Mouse (Mus musculus): ENCODE data around the gene Magea6. TPM values are rescaled to one million over a fixed set of nuclear protein-coding genes. Genes with fewer than 3 reads are reported as not detected.
"Not testable (repeated sequence)": the region's sequence is repeated elsewhere in the genome, so short reads cannot be mapped to it uniquely, and the experiment has no call there.

Magea6 gene
- total RNA-seq (2021): not detected

GRCm38 (mm10) chrX:154935887-154936286 lies at the start of gene Magea6:
Gene Magea6, minus strand, starts transcription at chrX:154935987.
- DNase-seq: not testable (repeated sequence)

GRCm38 (mm10) chrX:154949405-154949804 lies 13.6 kb upstream of the Magea6 start, which contains the start of gene Magea3:
Gene Magea3, minus strand, starts transcription at chrX:154949505.
- DNase-seq: not testable (repeated sequence)

GRCm38 (mm10) chrX:154890167-154890566 lies 45.6 kb downstream of the Magea6 start, which contains the start of gene Cldn34b1:
Gene Cldn34b1, minus strand, starts transcription at chrX:154890267.
- not testable (repeated sequence) for DNase-seq

Other genes with a start within 250 kb of the Magea6 start
- not detected for gene Cldn34b1, start 45.7 kb downstream of the Magea6 start, total RNA-seq (2021)
- gene Magea3, start 13.5 kb upstream of the Magea6 start, total RNA-seq (2021): not detected
- gene Magea8, start 59.9 kb upstream of the Magea6 start, total RNA-seq (2021): not detected
- not detected for gene Magea5, start 127.2 kb upstream of the Magea6 start, total RNA-seq (2021)
- not detected for gene Magea1, start 153.8 kb upstream of the Magea6 start, total RNA-seq (2021)
- not detected for gene Magea2, start 157.7 kb upstream of the Magea6 start, total RNA-seq (2021)
- not detected for gene Cldn34b2, start 192.4 kb upstream of the Magea6 start, total RNA-seq (2021)

All from heart, postnatal 4 days (tissue).